Mouse (Mus musculus) embryonic facial prominence, embryonic 13.5 days (tissue): ENCODE measurements around the gene Sdcbp2. TPM values are rescaled to one million over a fixed set of nuclear protein-coding genes. Genes with fewer than 3 reads are reported as not detected.

Experiments used
- ATAC-seq: fragments of 200-750 bp; cut with Nextera tagmentation; 2 replicates; pipeline ENCODE4 v1.8.0; 2017; ENCODE audit warnings: low read depth; ENCODE audit not compliant: insufficient number of reproducible peaks, insufficient read depth, low FRiP score, low TSS enrichment
- H3K27ac ChIP-seq: fragments of 300-500 bp; sonication (generic); 2 replicates; pipeline ENCODE4 v1.5.1; 2015; ENCODE audit warnings: moderate library complexity, mild to moderate bottlenecking, inconsistent platforms
- H3K27me3 ChIP-seq: fragments of 300-500 bp; sonication (generic); 2 replicates; pipeline ENCODE4 v1.6.1; 2015; ENCODE audit warnings: mild to moderate bottlenecking, inconsistent platforms
- H3K36me3 ChIP-seq: fragments of 300-500 bp; sonication (generic); 2 replicates; pipeline ENCODE4 v1.6.1; 2015; ENCODE audit warnings: mild to moderate bottlenecking, inconsistent platforms
- H3K4me1 ChIP-seq: fragments of 300-500 bp; sonication (generic); 2 replicates; pipeline ENCODE4 v1.6.1; 2015; ENCODE audit warnings: inconsistent platforms
- H3K4me2 ChIP-seq: fragments of 300-500 bp; sonication (generic); 2 replicates; pipeline ENCODE4 v1.6.1; 2015; ENCODE audit warnings: moderate library complexity, mild to moderate bottlenecking, inconsistent platforms
- H3K4me3 ChIP-seq: fragments of 300-500 bp; sonication (generic); 2 replicates; pipeline ENCODE4 v1.5.1; 2015; ENCODE audit warnings: mild to moderate bottlenecking, inconsistent platforms
- H3K9ac ChIP-seq: fragments of 300-500 bp; sonication (generic); 2 replicates; pipeline ENCODE4 v1.6.1; 2015; ENCODE audit warnings: mild to moderate bottlenecking, inconsistent platforms
- H3K9me3 ChIP-seq: fragments of 300-500 bp; sonication (generic); 2 replicates; pipeline ENCODE4 v1.6.1; 2016; ENCODE audit warnings: inconsistent platforms
- WGBS: fragments of 180-500 bp; shearing (Covaris S2); methylation state at CpG from one replicate; pipeline ENCODE4 v1.1.7; 2015; ENCODE audit warnings: mixed read lengths; 5-methylcytosine and 5-hydroxymethylcytosine counted together
- polyA plus RNA-seq: library from polyadenylated mRNA; unstranded; fragments of >200 nt; fragmentation: Nextera tagmentation; extraction: Ambion mirVana; gene quantifications from 2 replicates; pipeline ENCODE4 v1.2.1, GENCODE M21; 2015

Sdcbp2 gene
- polyA plus RNA-seq, 1 experiment from 2014 or later = 1.2 TPM

DNA sequence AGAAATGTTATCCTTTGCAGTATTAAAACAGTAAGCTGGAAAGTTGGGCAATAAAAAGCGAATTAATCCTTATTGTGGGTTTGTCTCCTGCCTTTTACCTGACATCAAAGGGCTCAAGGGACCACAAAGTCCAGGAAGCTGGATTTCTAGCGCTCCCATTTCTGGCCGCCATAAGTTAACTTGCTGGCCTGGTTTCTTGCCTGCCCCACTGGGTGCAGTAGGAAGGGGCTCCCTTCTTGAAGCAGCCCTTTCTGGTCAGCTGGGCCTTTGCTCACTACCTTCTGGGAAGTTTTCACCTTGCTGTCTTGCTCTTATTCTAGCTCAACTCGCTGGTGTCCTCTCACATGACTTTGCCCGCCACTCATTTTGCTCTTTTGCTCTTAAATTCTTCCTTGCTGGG, 60.6 kb downstream of the Sdcbp2 start:
- Histone ChIP-seq H3K4me1 (peaks cover 14% of the 10 kb centered on the region), H3K9ac (no peak overlapping the region), H3K27me3 (peaks cover 54% of the 10 kb centered on the region), H3K9me3 (no peaks in the 10 kb centered on the region), H3K4me2 (no peak overlapping the region), H3K4me3 (no peak overlapping the region), H3K36me3 (no peaks in the 10 kb centered on the region), H3K27ac (no peak overlapping the region)
- WGBS = 38% methylated on average over 5 of the region's 5 CpGs
- ATAC-seq = no peak

DNA sequence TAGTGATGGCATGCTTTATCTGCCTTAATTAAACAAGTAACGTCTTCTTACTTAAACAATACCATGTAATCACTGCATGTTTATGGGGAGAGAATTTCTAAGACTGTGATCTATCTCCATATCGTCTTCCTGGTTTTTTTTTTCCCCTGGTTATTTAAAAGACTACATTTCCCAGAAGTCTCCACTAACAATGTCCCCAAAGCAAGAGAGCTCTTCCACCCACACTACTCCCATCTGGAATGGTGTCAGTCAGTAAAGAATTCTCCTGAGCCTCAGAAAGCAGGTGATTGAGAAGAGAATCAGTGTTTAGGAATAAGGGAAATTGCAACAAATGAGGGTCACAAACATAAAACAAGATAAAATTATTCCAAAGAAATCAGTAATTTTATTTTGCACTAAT, 62.5 kb downstream of the Sdcbp2 start:
- Histone ChIP-seq H3K27ac (no peak overlapping the region), H3K4me3 (no peak overlapping the region), H3K4me1 (peaks cover 14% of the 10 kb centered on the region), H3K4me2 (no peak overlapping the region), H3K36me3 (no peaks in the 10 kb centered on the region), H3K27me3 (peaks cover 44% of the 10 kb centered on the region), H3K9ac (no peak overlapping the region), H3K9me3 (no peaks in the 10 kb centered on the region)
- WGBS = 26% methylated on average over 2 of the region's 2 CpGs
- no peak for ATAC-seq

DNA sequence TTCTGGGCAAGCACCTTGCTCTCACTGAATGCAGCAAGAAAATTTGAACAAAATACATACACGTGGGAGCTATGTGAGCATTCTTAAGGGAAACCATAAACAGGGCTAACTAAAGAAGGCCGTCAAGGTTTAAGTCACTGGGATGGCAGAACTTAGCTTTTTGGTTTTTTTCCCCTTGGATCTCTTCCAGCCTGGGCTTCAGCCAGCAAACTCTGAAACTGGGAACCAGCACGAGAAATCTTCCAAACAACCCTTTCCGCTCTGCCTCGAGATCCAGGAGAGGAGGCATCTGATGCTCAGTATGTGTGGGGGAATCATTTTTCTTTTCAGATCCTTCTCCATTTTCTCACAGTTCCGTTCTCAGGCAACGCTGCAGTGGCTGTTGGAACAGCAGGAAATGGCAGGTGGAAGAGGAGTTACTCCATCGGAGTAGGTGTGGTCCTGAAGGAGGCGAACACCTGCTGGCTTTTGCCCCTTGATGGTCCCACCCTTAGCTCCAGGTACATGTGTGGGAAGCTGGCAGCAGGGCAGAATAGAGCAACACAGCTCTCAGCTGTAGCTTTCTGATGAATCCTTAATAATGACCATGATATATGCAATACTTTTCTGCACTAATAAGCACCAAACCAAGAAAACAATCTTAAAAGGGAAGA, 63.1 kb downstream of the Sdcbp2 start:
- no peaks in the 10 kb centered on the region for H3K9me3 ChIP-seq
- ATAC-seq = no peak

DNA sequence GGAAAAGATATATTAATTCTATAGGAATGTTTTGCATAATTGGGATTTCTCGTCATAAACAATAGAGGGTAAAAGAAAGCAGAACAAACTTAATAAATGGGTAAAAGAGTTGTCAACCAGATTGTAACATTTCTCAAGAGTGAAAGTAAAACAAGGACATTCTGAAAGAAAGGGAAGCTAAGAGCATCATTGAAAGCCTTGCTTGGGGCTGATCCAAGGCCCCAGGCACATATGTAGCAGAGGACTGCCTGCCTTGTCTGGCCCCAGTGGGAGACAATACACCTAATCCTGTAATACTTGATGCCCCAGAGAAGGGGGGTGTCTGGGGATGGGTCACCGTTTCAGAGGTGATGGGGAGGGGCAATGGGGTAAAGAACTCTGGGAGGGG, 63.6 kb downstream of the Sdcbp2 start:
- Histone ChIP-seq H3K4me2 (no peak overlapping the region), H3K9me3 (no peaks in the 10 kb centered on the region), H3K9ac (no peak overlapping the region), H3K27ac (no peak overlapping the region), H3K4me3 (no peak overlapping the region), H3K27me3 (peaks cover 33% of the 10 kb centered on the region), H3K36me3 (no peaks in the 10 kb centered on the region), H3K4me1 (peaks cover 14% of the 10 kb centered on the region)
- ATAC-seq = no peak
- WGBS = 51% methylated on average over 2 of the region's 2 CpGs

More for the DNA sequence above, 63.1 kb downstream of the Sdcbp2 start:
- Histone ChIP-seq H3K9ac (no peak overlapping the region), H3K4me2 (no peak overlapping the region), H3K36me3 (no peaks in the 10 kb centered on the region), H3K27ac (no peak overlapping the region), H3K4me3 (no peak overlapping the region), H3K27me3 (peaks cover 38% of the 10 kb centered on the region), H3K4me1 (peaks cover 14% of the 10 kb centered on the region)
- 56% methylated on average over 9 of the region's 9 CpGs for WGBS

Other genes starting within 250 kb of the Sdcbp2 start
- gene 4921509C19Rik, start 96.5 kb upstream of the Sdcbp2 start, polyA plus RNA-seq = not detected in 2 replicates
- gene Nsfl1c, start 78.4 kb upstream of the Sdcbp2 start, polyA plus RNA-seq = 264 and 287 TPM in 2 replicates
- gene Fkbp1a, start 30.1 kb upstream of the Sdcbp2 start, polyA plus RNA-seq = 479 and 483 TPM in 2 replicates
- 0.60 and 0.62 TPM in 2 replicates for gene Snph, start 60.0 kb downstream of the Sdcbp2 start, polyA plus RNA-seq
- gene Rad21l, start 95.9 kb downstream of the Sdcbp2 start, polyA plus RNA-seq = not detected in 2 replicates
- 3.1 and 4.3 TPM in 2 replicates for gene Tmem74b, start 129.4 kb downstream of the Sdcbp2 start, polyA plus RNA-seq
- 40.9 and 46.3 TPM in 2 replicates for gene Psmf1, start 171.6 kb downstream of the Sdcbp2 start, polyA plus RNA-seq